Mouse (Mus musculus): ENCODE data around the gene Dzip1. TPM values are rescaled to one million over a fixed set of nuclear protein-coding genes. Genes with fewer than 3 reads are reported as not detected.

Dzip1 gene
- total and polyA plus RNA-seq, 2 experiments from 2014 or later = 123 to 440 TPM

DNA sequence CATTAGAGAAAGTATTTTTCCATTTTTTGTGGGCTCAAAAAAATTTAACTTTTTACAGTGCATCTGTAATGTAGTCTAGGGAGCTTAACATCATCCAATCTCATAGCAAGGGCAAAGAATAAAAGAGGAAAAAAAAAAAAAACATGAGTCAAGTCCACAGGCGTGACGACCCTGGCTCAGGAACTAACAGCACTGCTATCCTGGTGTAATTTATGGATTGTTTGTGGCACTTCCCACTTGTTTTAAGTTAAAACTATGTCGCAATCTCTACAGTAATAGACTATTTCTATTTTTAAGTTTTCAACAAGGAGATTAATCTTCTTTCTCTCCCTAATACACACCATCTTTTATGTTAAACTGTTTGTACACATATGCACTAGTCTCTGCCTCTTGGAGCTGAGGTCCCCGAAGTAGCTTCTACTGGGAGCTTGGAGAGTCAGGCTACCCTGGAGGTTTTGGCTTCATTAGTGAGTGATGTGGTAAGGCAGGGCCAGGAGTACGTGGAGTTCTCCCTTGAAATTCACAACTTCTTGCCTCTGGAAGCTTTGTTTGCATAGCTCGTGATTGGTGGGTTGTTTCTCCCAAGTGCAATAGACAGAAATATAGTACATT lies 73.7 kb downstream of the Dzip1 start:
- Histone ChIP-seq H3K4me2 (ENCODE audit: low read depth, low read length, poor library complexity, severe bottlenecking) (no peak overlapping the region), H3K27me3 (ENCODE audit: insufficient read depth, low read length) (peaks cover 6% of the 10 kb centered on the region; the same call in 1 of the 2 replicates), H3K4me3 (ENCODE audit: low read depth, low read length) (no peak overlapping the region), H3K9ac (replicated peaks; ENCODE audit: low read length, poor library complexity, severe bottlenecking) (no peak overlapping the region), H3K27ac (ENCODE audit: low read depth, low read length) (no peak overlapping the region), H3K9me3 (ENCODE audit: low read length) (no peaks in the 10 kb centered on the region), H3K4me1 (ENCODE audit: insufficient read depth, low read length) (peaks cover 5% of the 10 kb centered on the region; the same call in 1 of the 2 replicates), H3K36me3 (ENCODE audit: insufficient read depth, low read length) (no peaks in the 10 kb centered on the region)
- ATAC-seq (ENCODE audit: low FRiP score) = no peak
- TF ChIP-seq CTCF (IDR thresholded peaks at IDR 0.05) = no peak
- WGBS = 81% methylated on average over 6 of the region's 6 CpGs
- DNase-seq (ENCODE audit: low spot score) = no peak

DNA sequence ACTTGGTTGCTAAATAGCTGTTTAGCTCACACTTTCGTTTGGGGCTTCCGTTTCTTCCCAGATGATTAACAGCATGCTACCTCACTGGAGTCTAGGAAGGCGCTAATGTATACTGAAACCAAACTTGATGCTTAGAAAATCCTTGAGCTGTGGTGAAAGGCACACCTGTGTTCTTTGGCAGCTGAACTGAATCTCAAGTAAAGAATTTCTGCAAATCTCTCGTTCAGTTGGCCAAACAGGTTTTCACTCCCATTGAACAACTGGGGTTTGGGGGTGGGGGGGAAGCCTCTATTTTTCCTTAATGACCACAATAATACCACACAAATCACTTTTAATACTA lies 74.6 kb downstream of the Dzip1 start:
- WGBS = 62% methylated on average over 4 of the region's 4 CpGs
- no peaks in the 10 kb centered on the region for H3K9me3 ChIP-seq (ENCODE audit: low read length)
- no peaks in the 10 kb centered on the region for H3K36me3 ChIP-seq (ENCODE audit: insufficient read depth, low read length)
- H3K4me3 ChIP-seq (ENCODE audit: low read depth, low read length) = no peak overlapping the region
- H3K4me1 ChIP-seq (ENCODE audit: insufficient read depth, low read length) = peaks cover 5% of the 10 kb centered on the region; the same call in 1 of the 2 replicates
- no peak overlapping the region for H3K9ac ChIP-seq (replicated peaks; ENCODE audit: low read length, poor library complexity, severe bottlenecking)
- H3K27me3 ChIP-seq (ENCODE audit: insufficient read depth, low read length) = no peaks in the 10 kb centered on the region
- no peak for TF ChIP-seq CTCF (IDR thresholded peaks at IDR 0.05)
- no peak overlapping the region for H3K4me2 ChIP-seq (ENCODE audit: low read depth, low read length, poor library complexity, severe bottlenecking)
- DNase-seq (ENCODE audit: low spot score) (no peak), ATAC-seq (ENCODE audit: low FRiP score) (no peak)
- H3K27ac ChIP-seq (ENCODE audit: low read depth, low read length) = no peak overlapping the region

DNA sequence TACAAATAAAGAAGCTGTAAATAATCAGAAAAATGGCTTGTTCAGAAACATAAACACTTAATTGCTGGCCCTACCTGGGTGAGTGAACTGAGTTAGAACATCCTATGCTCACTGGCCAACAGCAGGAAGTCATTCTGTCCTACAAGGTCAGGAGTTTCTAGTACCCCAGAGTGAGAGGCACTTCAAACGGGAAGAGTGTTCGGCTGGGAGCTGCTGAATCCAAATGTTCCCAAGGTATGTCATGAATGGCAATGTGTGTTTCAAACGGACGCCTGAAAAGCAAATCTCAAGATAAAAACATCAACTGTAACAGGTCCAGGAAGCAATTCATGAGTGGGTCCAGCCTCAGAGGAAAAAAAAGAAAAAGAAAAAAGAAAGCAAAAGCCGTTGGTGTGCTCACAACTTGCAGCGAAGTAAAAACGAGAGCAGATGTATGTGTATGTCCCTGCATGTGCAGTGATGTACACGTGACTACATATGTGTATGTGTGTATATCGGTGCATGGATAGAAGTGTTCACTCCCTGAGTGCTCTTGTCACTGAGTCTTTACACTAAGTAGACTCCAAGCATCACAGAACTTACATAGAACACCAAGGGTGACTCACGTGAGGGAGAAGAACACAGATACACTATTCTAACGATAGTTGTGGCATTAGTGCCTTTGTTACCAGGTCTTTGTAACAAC lies 75.1 kb downstream of the Dzip1 start:
- no peak for ATAC-seq (ENCODE audit: low FRiP score)
- H3K27ac ChIP-seq (ENCODE audit: low read depth, low read length) = no peak overlapping the region
- H3K36me3 ChIP-seq (ENCODE audit: insufficient read depth, low read length) = no peaks in the 10 kb centered on the region
- H3K9me3 ChIP-seq (ENCODE audit: low read length) = no peaks in the 10 kb centered on the region
- no peaks in the 10 kb centered on the region for H3K27me3 ChIP-seq (ENCODE audit: insufficient read depth, low read length)
- WGBS = 76% methylated on average over 11 of the region's 11 CpGs
- H3K4me1 ChIP-seq (ENCODE audit: insufficient read depth, low read length) = 0 out of 2 replicates have a peak, but pooled peaks cover 2% of the 10 kb centered on the region
- no peak overlapping the region for H3K4me2 ChIP-seq (ENCODE audit: low read depth, low read length, poor library complexity, severe bottlenecking)
- H3K9ac ChIP-seq (replicated peaks; ENCODE audit: low read length, poor library complexity, severe bottlenecking) = no peak overlapping the region
- DNase-seq (ENCODE audit: low spot score) = no peak
- TF ChIP-seq CTCF (IDR thresholded peaks at IDR 0.05) = no peak
- no peak overlapping the region for H3K4me3 ChIP-seq (ENCODE audit: low read depth, low read length)

- H3K9ac ChIP-seq (replicated peaks; ENCODE audit: low read length, poor library complexity, severe bottlenecking) = no peak overlapping the region
- H3K36me3 ChIP-seq (ENCODE audit: insufficient read depth, low read length) = no peaks in the 10 kb centered on the region
- ATAC-seq (ENCODE audit: low FRiP score) (no peak), DNase-seq (ENCODE audit: low spot score) (no peak)
- no peaks in the 10 kb centered on the region for H3K9me3 ChIP-seq (ENCODE audit: low read length)
- no peaks in the 10 kb centered on the region for H3K4me1 ChIP-seq (ENCODE audit: insufficient read depth, low read length)
- H3K27me3 ChIP-seq (ENCODE audit: insufficient read depth, low read length) = no peaks in the 10 kb centered on the region
- 90% methylated on average over 7 of the region's 7 CpGs for WGBS
- no peak overlapping the region for H3K4me2 ChIP-seq (ENCODE audit: low read depth, low read length, poor library complexity, severe bottlenecking)
- no peak overlapping the region for H3K4me3 ChIP-seq (ENCODE audit: low read depth, low read length)
- no peak for TF ChIP-seq CTCF (IDR thresholded peaks at IDR 0.05)
- H3K27ac ChIP-seq (ENCODE audit: low read depth, low read length) = no peak overlapping the region
Observed at GRCm38 (mm10) chr14:118848171-118848570, 77.1 kb downstream of the Dzip1 start.

GRCm38 (mm10) chr14:118846834-118847233 lies 78.4 kb downstream of the Dzip1 start:
- Histone ChIP-seq H3K27me3 (ENCODE audit: insufficient read depth, low read length) (no peaks in the 10 kb centered on the region), H3K27ac (ENCODE audit: low read depth, low read length) (no peak overlapping the region), H3K9ac (replicated peaks; ENCODE audit: low read length, poor library complexity, severe bottlenecking) (no peak overlapping the region), H3K9me3 (ENCODE audit: low read length) (no peaks in the 10 kb centered on the region), H3K36me3 (ENCODE audit: insufficient read depth, low read length) (no peaks in the 10 kb centered on the region), H3K4me1 (ENCODE audit: insufficient read depth, low read length) (no peaks in the 10 kb centered on the region), H3K4me2 (ENCODE audit: low read depth, low read length, poor library complexity, severe bottlenecking) (no peak overlapping the region), H3K4me3 (ENCODE audit: low read depth, low read length) (no peak overlapping the region)
- WGBS = 95% methylated on average over 10 of the region's 10 CpGs
- TF ChIP-seq CTCF (IDR thresholded peaks at IDR 0.05) = no peak
- ATAC-seq (ENCODE audit: low FRiP score) (no peak), DNase-seq (ENCODE audit: low spot score) (no peak)

DNA sequence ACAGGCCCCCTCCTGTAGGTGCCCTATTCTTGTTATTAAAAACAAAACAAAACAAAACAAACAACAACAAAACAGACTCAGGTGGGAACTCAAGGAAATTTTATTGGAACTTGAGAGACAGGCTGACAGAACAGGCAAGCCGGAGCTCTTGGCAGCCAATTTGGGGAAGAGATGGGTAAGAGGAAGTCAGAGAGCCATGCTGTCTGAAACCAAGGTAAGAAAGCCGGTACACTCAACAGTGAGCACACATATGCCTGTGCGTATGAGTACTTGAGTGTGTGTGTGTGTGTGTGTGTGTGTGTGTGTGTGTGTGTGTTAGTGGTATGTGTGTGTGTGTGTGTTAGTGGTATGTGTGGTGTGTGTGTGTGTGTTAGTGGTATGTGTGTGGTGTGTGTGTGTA lies 82.9 kb downstream of the Dzip1 start:
- TF ChIP-seq CTCF (IDR thresholded peaks at IDR 0.05) = no peak
- Histone ChIP-seq H3K36me3 (ENCODE audit: insufficient read depth, low read length) (no peaks in the 10 kb centered on the region), H3K9me3 (ENCODE audit: low read length) (no peaks in the 10 kb centered on the region), H3K4me3 (ENCODE audit: low read depth, low read length) (no peak overlapping the region), H3K9ac (replicated peaks; ENCODE audit: low read length, poor library complexity, severe bottlenecking) (no peak overlapping the region), H3K27me3 (ENCODE audit: insufficient read depth, low read length) (no peaks in the 10 kb centered on the region), H3K4me2 (ENCODE audit: low read depth, low read length, poor library complexity, severe bottlenecking) (no peak overlapping the region), H3K27ac (ENCODE audit: low read depth, low read length) (no peak overlapping the region), H3K4me1 (ENCODE audit: insufficient read depth, low read length) (no peaks in the 10 kb centered on the region)
- ATAC-seq (ENCODE audit: low FRiP score) (no peak), DNase-seq (ENCODE audit: low spot score) (no peak)
- 90% methylated on average over 3 of the region's 3 CpGs for WGBS
